Mouse (Mus musculus): ENCODE data around the gene Tk2.

- TF ChIP-seq POLR2A (IDR thresholded peaks at IDR 0.05; ENCODE audit: extremely low read depth, insufficient read depth, low read length) (no peak), CTCF (IDR thresholded peaks at IDR 0.05; ENCODE audit: low read depth, low read length) (no peak)
These were observed 59.9 kb downstream of the Tk2 start for GRCm38 (mm10) chr8:104188459-104188858.
